Mouse (Mus musculus) embryonic facial prominence, embryonic 13.5 days (tissue): ENCODE measurements around the gene Gm9999. TPM values are rescaled to one million over a fixed set of nuclear protein-coding genes. Genes with fewer than 3 reads are reported as not detected.

Experiments
- ATAC-seq: fragments of 200-750 bp; cut with Nextera tagmentation; 2 replicates; pipeline ENCODE4 v1.8.0; 2017; ENCODE audit warnings: low read depth; ENCODE audit not compliant: insufficient number of reproducible peaks, insufficient read depth, low FRiP score, low TSS enrichment
- H3K27ac ChIP-seq: fragments of 300-500 bp; sonication (generic); 2 replicates; pipeline ENCODE4 v1.5.1; 2015; ENCODE audit warnings: moderate library complexity, mild to moderate bottlenecking, inconsistent platforms
- H3K27me3 ChIP-seq: fragments of 300-500 bp; sonication (generic); 2 replicates; pipeline ENCODE4 v1.6.1; 2015; ENCODE audit warnings: mild to moderate bottlenecking, inconsistent platforms
- H3K36me3 ChIP-seq: fragments of 300-500 bp; sonication (generic); 2 replicates; pipeline ENCODE4 v1.6.1; 2015; ENCODE audit warnings: mild to moderate bottlenecking, inconsistent platforms
- H3K4me1 ChIP-seq: fragments of 300-500 bp; sonication (generic); 2 replicates; pipeline ENCODE4 v1.6.1; 2015; ENCODE audit warnings: inconsistent platforms
- H3K4me2 ChIP-seq: fragments of 300-500 bp; sonication (generic); 2 replicates; pipeline ENCODE4 v1.6.1; 2015; ENCODE audit warnings: moderate library complexity, mild to moderate bottlenecking, inconsistent platforms
- H3K4me3 ChIP-seq: fragments of 300-500 bp; sonication (generic); 2 replicates; pipeline ENCODE4 v1.5.1; 2015; ENCODE audit warnings: mild to moderate bottlenecking, inconsistent platforms
- H3K9ac ChIP-seq: fragments of 300-500 bp; sonication (generic); 2 replicates; pipeline ENCODE4 v1.6.1; 2015; ENCODE audit warnings: mild to moderate bottlenecking, inconsistent platforms
- H3K9me3 ChIP-seq: fragments of 300-500 bp; sonication (generic); 2 replicates; pipeline ENCODE4 v1.6.1; 2016; ENCODE audit warnings: inconsistent platforms
- WGBS: fragments of 180-500 bp; shearing (Covaris S2); methylation state at CpG from one replicate; pipeline ENCODE4 v1.1.7; 2015; ENCODE audit warnings: mixed read lengths; 5-methylcytosine and 5-hydroxymethylcytosine counted together
- polyA plus RNA-seq: library from polyadenylated mRNA; unstranded; fragments of >200 nt; fragmentation: Nextera tagmentation; extraction: Ambion mirVana; gene quantifications from 2 replicates; pipeline ENCODE4 v1.2.1, GENCODE M21; 2015

Gm9999 gene
- not detected in 2 replicates for polyA plus RNA-seq

GRCm38 (mm10) chr7:46983280-46983679, at the start of gene Gm9999:
Gm9999 (plus strand) TSS chr7:46983580.
- Histone ChIP-seq H3K27me3 (no peaks in the 10 kb centered on the region), H3K4me3 (no peak within 1 kb of the TSS), H3K4me1 (peaks cover 17% of the 10 kb centered on the region), H3K27ac (no peak within 1 kb of the TSS), H3K4me2 (no peak within 1 kb of the TSS), H3K9me3 (no peaks in the 10 kb centered on the region), H3K36me3 (no peaks in the 10 kb centered on the region), H3K9ac (no peak within 1 kb of the TSS)
- 96% methylated on average over 3 of the region's 3 CpGs for WGBS
- ATAC-seq: no peak

DNA sequence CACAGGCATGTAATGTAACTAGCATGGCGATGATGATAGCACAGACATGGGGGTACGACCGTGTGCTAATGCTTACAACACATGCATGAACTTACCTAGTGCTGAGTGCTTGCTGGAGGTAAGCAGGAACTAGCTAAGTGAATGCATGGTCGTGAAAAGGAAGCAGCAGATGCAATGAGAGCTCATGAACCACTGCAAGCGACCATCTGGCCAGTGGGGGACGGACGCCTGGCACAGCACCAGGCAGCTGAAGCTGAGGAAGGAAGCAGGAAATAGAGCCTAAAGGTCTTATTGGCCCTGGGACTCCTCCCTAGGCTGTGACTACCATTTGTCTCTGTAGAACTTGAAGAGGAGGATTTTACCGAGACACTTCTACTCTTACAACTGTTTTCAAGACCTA, 48.6 kb upstream of the Gm9999 start:
- WGBS: 89% methylated on average over 8 of the region's 8 CpGs
- Histone ChIP-seq H3K9me3 (no peaks in the 10 kb centered on the region), H3K4me2 (no peak overlapping the region), H3K27ac (no peak overlapping the region), H3K4me3 (no peak overlapping the region), H3K4me1 (no peaks in the 10 kb centered on the region), H3K9ac (no peak overlapping the region), H3K36me3 (peaks cover 67% of the 10 kb centered on the region), H3K27me3 (no peaks in the 10 kb centered on the region)
- ATAC-seq: no peak

GRCm38 (mm10) chr7:46935847-46936246, 47.5 kb upstream of the Gm9999 start:
- Histone ChIP-seq H3K9ac (no peak overlapping the region), H3K4me3 (no peak overlapping the region), H3K4me1 (no peaks in the 10 kb centered on the region), H3K9me3 (no peaks in the 10 kb centered on the region), H3K27me3 (no peaks in the 10 kb centered on the region), H3K36me3 (peaks cover 70% of the 10 kb centered on the region), H3K4me2 (no peak overlapping the region), H3K27ac (no peak overlapping the region)
- WGBS: 64% methylated on average over 4 of the region's 4 CpGs
- ATAC-seq: no peak

DNA sequence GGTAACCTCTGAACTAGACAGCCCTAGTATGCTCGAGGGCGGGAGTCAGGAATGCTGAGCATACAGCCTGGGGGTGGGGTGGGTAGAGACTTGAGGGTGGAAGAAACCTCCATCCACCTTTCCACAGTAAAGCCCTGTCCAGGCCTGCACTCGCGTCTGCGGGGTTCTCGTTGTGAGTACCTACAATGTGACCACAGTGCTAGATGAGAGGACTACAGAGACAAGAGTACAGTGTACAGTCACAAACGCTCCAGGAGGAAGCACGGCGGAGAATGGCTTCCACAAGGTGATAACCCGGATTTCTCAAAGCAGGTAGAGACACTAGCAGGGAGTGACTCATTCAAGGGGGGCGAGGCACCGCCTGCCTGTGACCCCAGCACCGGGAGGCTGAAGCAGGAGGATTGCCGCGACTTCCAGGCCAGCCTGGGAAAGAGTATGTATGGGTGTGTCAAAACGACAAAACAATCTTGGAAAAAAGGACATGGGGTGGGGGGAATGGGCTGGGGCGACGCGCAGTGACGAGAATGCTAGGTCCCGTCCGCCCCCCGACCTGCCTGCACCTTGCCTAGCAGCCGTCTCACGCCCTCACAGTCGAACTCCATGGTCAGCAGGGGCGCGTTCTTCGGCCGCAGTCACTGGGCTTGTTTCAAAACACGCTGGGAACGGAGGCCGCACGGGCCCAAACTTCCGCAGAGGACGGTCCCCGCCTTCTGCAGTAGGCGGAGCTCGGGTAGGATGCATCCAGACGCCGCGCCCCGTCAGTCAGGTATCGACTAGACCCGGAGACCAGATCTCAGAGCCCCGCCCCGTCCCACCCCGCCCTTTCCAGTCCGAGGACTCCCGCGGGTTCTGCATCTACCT, 25.3 kb upstream of the Gm9999 start, which contains the start of gene Uevld:
Uevld (minus strand) TSS at position 697 of the 861 bp plus-strand sequence.
- Histone ChIP-seq H3K4me2 (peak within 1 kb of the TSS; percentile 79), H3K27me3 (peaks cover 15% of the 10 kb centered on the region), H3K9me3 (no peaks in the 10 kb centered on the region), H3K9ac (peak within 1 kb of the TSS; percentile 88), H3K4me3 (peak within 1 kb of the TSS; percentile 80), H3K4me1 (peaks cover 13% of the 10 kb centered on the region), H3K27ac (peak within 1 kb of the TSS; percentile 44; the same call in 1 of the 2 replicates), H3K36me3 (peaks cover 23% of the 10 kb centered on the region)
- 1% methylated on average over 51 of the region's 51 CpGs for WGBS
- ATAC-seq: peak; percentile 81

DNA sequence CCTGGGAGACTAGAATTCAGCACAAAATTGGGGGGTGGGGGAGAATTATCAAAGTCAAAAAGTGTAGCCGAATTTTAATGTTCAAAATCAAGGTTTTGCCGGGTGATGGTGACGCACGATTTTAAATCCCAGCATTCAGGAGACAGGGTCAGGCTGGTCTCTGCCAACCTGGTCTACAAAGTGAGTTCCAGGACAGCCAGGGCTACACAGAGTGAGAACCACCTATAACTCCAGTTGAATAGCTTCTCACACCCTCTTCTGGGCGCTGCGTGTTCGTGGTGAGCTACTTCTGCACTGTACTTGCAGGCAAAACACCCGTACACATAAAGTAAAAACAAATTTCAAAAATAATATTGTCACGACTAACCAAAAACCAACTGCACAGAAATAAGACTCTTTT, 24.5 kb upstream of the Gm9999 start:
- ATAC-seq: no peak
- Histone ChIP-seq H3K4me2 (peak overlapping the region; percentile 79), H3K36me3 (peaks cover 15% of the 10 kb centered on the region), H3K27ac (no peak overlapping the region), H3K4me3 (peak overlapping the region; percentile 80), H3K27me3 (peaks cover 15% of the 10 kb centered on the region), H3K4me1 (peaks cover 19% of the 10 kb centered on the region), H3K9ac (peak overlapping the region; percentile 88), H3K9me3 (no peaks in the 10 kb centered on the region)
- WGBS: 20% methylated on average over 9 of the region's 9 CpGs

GRCm38 (mm10) chr7:46960991-46961390, 22.4 kb upstream of the Gm9999 start:
- Histone ChIP-seq H3K9me3 (no peaks in the 10 kb centered on the region), H3K9ac (no peak overlapping the region), H3K4me3 (no peak overlapping the region), H3K4me1 (peaks cover 20% of the 10 kb centered on the region), H3K27me3 (peaks cover 15% of the 10 kb centered on the region), H3K4me2 (no peak overlapping the region), H3K27ac (no peak overlapping the region), H3K36me3 (no peaks in the 10 kb centered on the region)
- WGBS: 66% methylated on average over 3 of the region's 3 CpGs
- no peak for ATAC-seq

GRCm38 (mm10) chr7:46962132-46962531, 21.2 kb upstream of the Gm9999 start:
- no peak overlapping the region for H3K27ac ChIP-seq
- no peak for ATAC-seq
- H3K9ac ChIP-seq: no peak overlapping the region
- H3K36me3 ChIP-seq: no peaks in the 10 kb centered on the region
- no peaks in the 10 kb centered on the region for H3K9me3 ChIP-seq
- H3K4me1 ChIP-seq: peaks cover 19% of the 10 kb centered on the region
- peaks cover 15% of the 10 kb centered on the region for H3K27me3 ChIP-seq
- no peak overlapping the region for H3K4me3 ChIP-seq
- H3K4me2 ChIP-seq: no peak overlapping the region

DNA sequence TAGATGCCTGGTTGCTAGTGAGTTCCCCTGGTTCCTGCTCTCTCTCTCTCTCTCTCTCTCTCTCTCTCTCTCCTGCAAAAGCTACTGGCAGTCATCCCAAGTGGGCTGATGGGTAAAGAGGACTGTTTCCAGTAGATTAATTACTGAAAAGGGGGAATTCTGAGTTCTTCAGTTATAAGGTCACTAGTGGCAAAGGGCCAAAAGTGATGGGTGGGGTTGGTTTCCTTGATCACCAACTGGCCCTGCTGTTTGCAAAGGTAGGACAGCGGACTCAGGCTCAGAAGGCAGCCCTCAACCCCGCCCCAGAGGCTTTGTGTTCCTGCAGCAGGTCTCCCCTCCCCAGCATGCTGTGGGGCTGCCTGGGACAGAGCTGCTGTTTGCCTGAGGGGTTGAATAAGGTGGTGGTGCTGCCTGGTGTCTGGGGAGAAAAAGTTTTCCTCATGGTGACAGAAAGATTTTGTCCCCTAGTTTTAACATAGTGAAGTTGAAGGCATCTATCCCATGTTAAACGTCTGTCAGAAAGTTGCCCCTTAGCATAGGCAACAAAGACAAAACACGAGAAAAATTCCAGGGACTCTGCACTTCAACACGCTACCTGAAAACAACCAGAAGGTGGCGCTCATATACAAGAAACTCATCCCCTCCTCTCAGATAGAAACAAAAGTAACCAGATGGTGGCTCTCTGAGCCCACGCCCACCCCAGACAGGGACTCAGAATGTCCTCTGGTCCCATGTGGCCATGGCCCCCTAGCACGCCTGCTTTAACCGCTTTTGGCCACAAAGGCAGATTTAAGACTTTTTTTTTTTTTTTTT, 20.4 kb upstream of the Gm9999 start:
- Histone ChIP-seq H3K9me3 (no peaks in the 10 kb centered on the region), H3K4me3 (no peak overlapping the region), H3K9ac (0 out of 2 replicates have a peak overlapping the region, but pooled peaks have one; percentile 49), H3K36me3 (no peaks in the 10 kb centered on the region), H3K27ac (no peak overlapping the region; the same call in 1 of the 2 replicates), H3K27me3 (peaks cover 15% of the 10 kb centered on the region), H3K4me2 (peak overlapping the region; percentile 43), H3K4me1 (peaks cover 12% of the 10 kb centered on the region)
- WGBS: 1% methylated on average over 9 of the region's 9 CpGs
- ATAC-seq: peak; percentile 72

- H3K9ac ChIP-seq: no peak overlapping the region
- WGBS: 79% methylated on average over 7 of the region's 7 CpGs
These were observed 19.3 kb upstream of the Gm9999 start for GRCm38 (mm10) chr7:46964070-46964469.

DNA sequence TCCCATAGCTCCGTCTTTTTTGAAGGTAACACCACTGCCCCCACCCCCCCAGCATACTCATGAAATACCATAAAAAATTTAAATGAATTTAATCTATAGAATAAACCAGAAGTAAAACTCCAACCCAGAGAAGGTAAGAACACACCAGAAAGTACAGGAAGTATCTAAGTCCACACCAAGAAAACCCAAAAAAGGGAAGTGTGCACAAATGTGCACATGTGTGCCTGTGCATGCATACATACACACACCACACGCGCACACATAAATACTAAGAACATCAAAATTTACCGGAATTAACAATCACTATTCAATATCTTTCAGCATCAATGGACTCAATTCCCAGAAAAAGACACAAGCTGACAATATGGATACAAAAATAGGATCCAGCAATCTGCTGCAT, 13.5 kb upstream of the Gm9999 start:
- Histone ChIP-seq H3K4me2 (no peak overlapping the region), H3K9ac (no peak overlapping the region), H3K4me3 (no peak overlapping the region), H3K9me3 (peaks cover 9% of the 10 kb centered on the region; the same call in 1 of the 2 replicates), H3K4me1 (no peaks in the 10 kb centered on the region), H3K27ac (no peak overlapping the region), H3K36me3 (no peaks in the 10 kb centered on the region), H3K27me3 (no peaks in the 10 kb centered on the region)
- WGBS: 86% methylated on average over 4 of the region's 4 CpGs
- ATAC-seq: no peak

More at GRCm38 (mm10) chr7:46964070-46964469, 19.3 kb upstream of the Gm9999 start:
- Histone ChIP-seq H3K27me3 (peaks cover 15% of the 10 kb centered on the region), H3K4me1 (peaks cover 12% of the 10 kb centered on the region), H3K36me3 (no peaks in the 10 kb centered on the region), H3K27ac (no peak overlapping the region), H3K9me3 (no peaks in the 10 kb centered on the region), H3K4me2 (no peak overlapping the region), H3K4me3 (no peak overlapping the region)
- no peak for ATAC-seq

GRCm38 (mm10) chr7:46974648-46975047, 8.7 kb upstream of the Gm9999 start:
- H3K36me3 ChIP-seq: no peaks in the 10 kb centered on the region
- peaks cover 9% of the 10 kb centered on the region; the same call in 1 of the 2 replicates for H3K9me3 ChIP-seq
- 94% methylated on average over 4 of the region's 4 CpGs for WGBS
- no peak overlapping the region for H3K27ac ChIP-seq
- H3K4me3 ChIP-seq: no peak overlapping the region
- H3K4me1 ChIP-seq: no peaks in the 10 kb centered on the region
- no peak overlapping the region for H3K9ac ChIP-seq
- ATAC-seq: no peak
- no peaks in the 10 kb centered on the region for H3K27me3 ChIP-seq
- no peak overlapping the region for H3K4me2 ChIP-seq
